Mouse (Mus musculus) midbrain, embryonic 14.5 days (tissue): ENCODE data around the gene Prr12. TPM values are rescaled to one million over a fixed set of nuclear protein-coding genes. Genes with fewer than 3 reads are reported as not detected.

Source experiments
- ATAC-seq: fragments of 200-750 bp; cut with Nextera tagmentation; 2 replicates; pipeline ENCODE4 v1.8.0; 2017; ENCODE audit warnings: moderate number of reproducible peaks, moderate library complexity; ENCODE audit not compliant: low FRiP score, low TSS enrichment
- DNase-seq: peaks from one replicate; pipeline ENCODE4 v3.0.0-alpha.2; 2015
- H3K27ac ChIP-seq: fragments of 300-500 bp; sonication (generic); replicated peaks from 2 replicates; pipeline ENCODE4 v1.5.1; 2014; ENCODE audit warnings: mild to moderate bottlenecking, low read depth, low read length, moderate library complexity
- H3K27me3 ChIP-seq: fragments of 300-500 bp; sonication (generic); 2 replicates; pipeline ENCODE4 v1.6.1; 2014; ENCODE audit warnings: low read length, control low read depth, mixed read lengths; ENCODE audit not compliant: control insufficient read depth, insufficient read depth
- H3K36me3 ChIP-seq: fragments of 300-500 bp; sonication (generic); 2 replicates; pipeline ENCODE4 v1.6.1; 2014; ENCODE audit warnings: low read length, control low read depth; ENCODE audit not compliant: control insufficient read depth, insufficient read depth
- H3K4me1 ChIP-seq: fragments of 300-500 bp; sonication (generic); 2 replicates; pipeline ENCODE4 v1.6.1; 2014; ENCODE audit warnings: mild to moderate bottlenecking, antibody characterized with exemption, low read length, control low read depth; ENCODE audit not compliant: control insufficient read depth, insufficient read depth
- H3K4me2 ChIP-seq: fragments of 300-500 bp; sonication (generic); 2 replicates; pipeline ENCODE4 v1.6.1; 2014; ENCODE audit warnings: mild to moderate bottlenecking, low read length, moderate library complexity
- H3K4me3 ChIP-seq: fragments of 300-500 bp; sonication (generic); replicated peaks from 2 replicates; pipeline ENCODE4 v1.5.1; 2014; ENCODE audit warnings: low read depth, low read length
- H3K9ac ChIP-seq: fragments of 300-500 bp; sonication (generic); replicated peaks from 2 replicates; pipeline ENCODE4 v1.6.1; 2014; ENCODE audit warnings: mild to moderate bottlenecking, low read length, moderate library complexity
- H3K9me3 ChIP-seq: fragments of 300-500 bp; sonication (generic); 2 replicates; pipeline ENCODE4 v1.6.1; 2016; ENCODE audit warnings: low read length, control low read depth, mixed read lengths; ENCODE audit not compliant: control insufficient read depth
- WGBS: fragments of 180-500 bp; shearing (Covaris S2); extraction: QIAGEN DNeasy Blood & Tissue Kit; methylation state at CpG from one replicate; pipeline ENCODE4 v1.1.7; 2014; 5-methylcytosine and 5-hydroxymethylcytosine counted together
- polyA plus RNA-seq: library from polyadenylated mRNA; unstranded; fragments of >200 nt; fragmentation: Nextera tagmentation; extraction: Ambion mirVana; gene quantifications from 2 replicates; pipeline ENCODE4 v1.2.1, GENCODE M21; 2014

The Prr12 gene
- polyA plus RNA-seq, 1 experiment from 2014 or later, result 21.4 TPM

DNA sequence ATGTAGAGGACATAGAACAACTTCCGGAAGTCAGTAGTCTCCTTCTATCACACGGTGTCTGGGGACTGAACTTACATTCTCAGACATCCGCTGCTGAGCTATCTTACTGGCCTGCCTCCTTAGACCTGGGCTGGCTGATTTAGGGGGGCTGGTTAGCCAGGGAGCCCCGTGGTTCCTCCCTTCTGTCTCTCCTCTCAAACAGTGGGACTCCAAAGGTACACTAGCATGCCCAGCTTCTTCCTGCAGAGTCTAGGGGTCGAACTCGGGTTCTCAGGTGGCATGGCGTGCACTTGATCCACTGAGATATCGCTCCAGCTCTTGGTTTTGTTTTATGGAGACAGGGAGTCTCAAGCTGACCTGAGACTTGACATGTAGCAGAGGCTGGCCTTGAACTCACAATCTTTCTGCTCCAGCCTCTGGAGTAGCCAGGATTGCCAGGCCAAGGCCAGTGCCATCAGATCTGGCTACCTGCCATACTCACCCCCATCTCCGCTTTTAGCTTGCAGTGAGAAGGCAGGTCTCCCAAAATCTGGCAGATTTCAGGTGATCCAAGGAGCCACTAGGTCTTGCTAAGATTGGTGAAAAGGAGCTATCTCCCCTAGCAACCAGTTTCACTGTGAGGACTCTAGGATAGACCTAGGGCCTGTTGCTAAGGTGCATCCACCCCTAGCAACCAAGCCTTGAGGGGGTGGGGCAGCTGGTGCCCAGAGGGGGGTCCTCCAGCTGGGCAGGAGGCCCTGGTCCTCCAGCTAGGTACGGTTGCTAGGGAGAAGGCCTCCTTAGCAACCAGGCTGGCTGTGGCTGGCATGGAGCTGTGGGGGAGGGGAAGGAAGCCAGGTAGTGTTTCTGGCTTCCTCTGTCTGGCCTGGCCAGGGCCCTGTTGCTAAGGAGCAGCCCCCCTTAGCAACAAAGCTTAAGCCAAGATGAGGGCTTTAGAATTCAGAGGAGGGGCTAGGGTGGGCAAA, 6.2 kb upstream of the Prr12 start:
- Histone ChIP-seq H3K4me3 (no peak overlapping the region), H3K4me2 (peak overlapping the region; percentile 5; the same call in 1 of the 2 replicates), H3K27ac (peak overlapping the region; percentile 82), H3K9me3 (no peaks in the 10 kb centered on the region), H3K9ac (peak overlapping the region; percentile 21; the same call in 1 of the 2 replicates), H3K36me3 (no peaks in the 10 kb centered on the region), H3K27me3 (no peaks in the 10 kb centered on the region), H3K4me1 (peaks cover 30% of the 10 kb centered on the region)
- DNase-seq (peak; percentile 77), ATAC-seq (peak; percentile 22; the same call in 1 of the 2 replicates)
- WGBS, result 78% methylated on average over 10 of the region's 10 CpGs

DNA sequence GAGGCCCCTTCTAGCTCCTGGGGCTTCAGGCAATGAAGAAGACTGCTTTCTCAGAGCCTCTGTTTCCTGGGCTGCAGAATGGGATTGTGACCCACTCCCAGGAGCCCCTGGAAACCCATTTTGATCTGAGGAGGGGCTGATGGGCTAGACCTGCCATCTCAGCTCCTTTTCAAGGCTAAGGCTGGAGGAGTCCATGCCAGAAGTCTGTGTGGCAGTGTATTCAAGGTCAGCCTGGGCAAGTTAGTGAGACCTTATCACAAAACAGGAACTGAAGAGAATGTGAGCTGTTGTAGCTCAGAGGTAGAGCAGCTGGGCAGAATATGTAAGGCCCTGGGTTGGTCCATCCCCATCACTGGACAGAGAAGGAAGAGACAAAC, 4.3 kb upstream of the Prr12 start:
- no peak overlapping the region for H3K4me2 ChIP-seq
- H3K36me3 ChIP-seq, result no peaks in the 10 kb centered on the region
- H3K9ac ChIP-seq, result no peak overlapping the region
- no peak for ATAC-seq
- no peak for DNase-seq
- H3K9me3 ChIP-seq, result no peaks in the 10 kb centered on the region
- no peak overlapping the region for H3K27ac ChIP-seq
- no peaks in the 10 kb centered on the region for H3K27me3 ChIP-seq
- H3K4me1 ChIP-seq, result peaks cover 33% of the 10 kb centered on the region
- H3K4me3 ChIP-seq, result no peak overlapping the region

DNA sequence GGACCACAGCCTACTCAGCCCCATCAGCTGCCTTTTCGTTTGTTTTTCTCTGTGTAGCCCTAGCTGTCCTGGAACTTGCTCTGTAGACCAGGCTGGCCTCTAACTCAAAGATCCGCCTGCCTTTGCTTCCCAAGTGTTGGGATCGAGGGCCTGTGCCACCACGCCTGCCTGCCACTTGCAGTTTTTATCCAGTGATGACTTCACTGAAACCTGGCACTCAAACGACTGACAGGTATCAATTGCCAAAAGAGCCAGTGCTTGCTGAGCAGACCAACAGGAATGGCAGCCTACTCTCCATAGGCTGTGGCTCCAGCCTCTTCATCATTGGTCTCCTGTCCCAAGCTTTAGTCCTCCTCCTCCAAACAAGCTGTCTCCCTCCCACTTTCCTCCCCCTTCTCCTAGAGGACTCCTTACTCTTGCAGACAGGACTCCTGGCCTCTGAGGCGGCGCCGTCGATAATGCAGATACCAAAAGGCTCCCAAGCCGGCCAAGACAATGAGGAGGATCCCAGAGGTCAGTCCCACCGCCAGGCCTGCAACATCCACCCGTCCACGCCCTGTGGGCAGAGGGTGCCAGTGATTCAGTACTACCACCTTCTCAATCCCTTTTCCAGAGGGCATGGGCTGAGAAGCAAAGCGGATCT, 3.8 kb upstream of the Prr12 start:
- H3K36me3 ChIP-seq, result no peaks in the 10 kb centered on the region
- DNase-seq (no peak), ATAC-seq (no peak)
- WGBS, result 65% methylated on average over 14 of the region's 14 CpGs
- no peaks in the 10 kb centered on the region for H3K27me3 ChIP-seq
- no peak overlapping the region for H3K9ac ChIP-seq
- H3K27ac ChIP-seq, result no peak overlapping the region
- H3K4me3 ChIP-seq, result no peak overlapping the region
- H3K4me1 ChIP-seq, result peaks cover 28% of the 10 kb centered on the region
- H3K4me2 ChIP-seq, result no peak overlapping the region
- no peaks in the 10 kb centered on the region for H3K9me3 ChIP-seq

DNA sequence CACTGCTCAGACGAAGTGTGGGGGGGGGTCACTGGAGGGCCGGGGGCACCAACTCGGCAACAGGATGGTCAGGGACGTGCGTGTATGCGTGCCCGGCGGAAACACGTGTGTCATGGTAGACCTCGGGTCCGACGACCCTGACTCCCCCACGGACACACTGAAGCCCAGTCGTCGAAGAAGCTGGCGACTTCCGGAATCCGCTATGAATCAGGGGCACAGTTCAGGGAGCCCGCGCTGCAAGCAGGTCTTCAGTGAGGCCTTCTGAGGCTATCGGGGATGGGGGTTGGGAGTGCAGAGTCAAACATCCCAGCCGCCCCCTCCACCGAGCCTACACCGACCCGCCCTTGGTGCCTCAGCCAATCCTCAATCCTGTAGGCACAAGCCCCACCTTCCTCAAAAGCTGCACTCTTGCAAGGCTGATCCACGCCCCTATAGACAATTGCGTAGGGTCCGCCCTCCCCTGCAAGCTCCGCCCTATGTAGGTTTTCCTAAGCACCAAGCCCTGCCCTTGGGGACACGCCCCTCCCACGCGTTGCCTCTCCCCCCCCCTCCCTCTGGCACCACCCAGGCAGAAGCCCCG, 1.3 kb upstream of the Prr12 start:
- H3K9ac ChIP-seq, result peak overlapping the region; percentile 87
- ATAC-seq (peak; percentile 88), DNase-seq (peak; percentile 91)
- no peaks in the 10 kb centered on the region for H3K27me3 ChIP-seq
- peak overlapping the region; percentile 76 for H3K4me3 ChIP-seq
- peaks cover 14% of the 10 kb centered on the region for H3K36me3 ChIP-seq
- under 1% methylated on average over 33 of the region's 33 CpGs for WGBS
- peak overlapping the region; percentile 97 for H3K27ac ChIP-seq
- no peaks in the 10 kb centered on the region for H3K9me3 ChIP-seq
- H3K4me2 ChIP-seq, result peak overlapping the region; percentile 97
- H3K4me1 ChIP-seq, result peaks cover 15% of the 10 kb centered on the region

DNA sequence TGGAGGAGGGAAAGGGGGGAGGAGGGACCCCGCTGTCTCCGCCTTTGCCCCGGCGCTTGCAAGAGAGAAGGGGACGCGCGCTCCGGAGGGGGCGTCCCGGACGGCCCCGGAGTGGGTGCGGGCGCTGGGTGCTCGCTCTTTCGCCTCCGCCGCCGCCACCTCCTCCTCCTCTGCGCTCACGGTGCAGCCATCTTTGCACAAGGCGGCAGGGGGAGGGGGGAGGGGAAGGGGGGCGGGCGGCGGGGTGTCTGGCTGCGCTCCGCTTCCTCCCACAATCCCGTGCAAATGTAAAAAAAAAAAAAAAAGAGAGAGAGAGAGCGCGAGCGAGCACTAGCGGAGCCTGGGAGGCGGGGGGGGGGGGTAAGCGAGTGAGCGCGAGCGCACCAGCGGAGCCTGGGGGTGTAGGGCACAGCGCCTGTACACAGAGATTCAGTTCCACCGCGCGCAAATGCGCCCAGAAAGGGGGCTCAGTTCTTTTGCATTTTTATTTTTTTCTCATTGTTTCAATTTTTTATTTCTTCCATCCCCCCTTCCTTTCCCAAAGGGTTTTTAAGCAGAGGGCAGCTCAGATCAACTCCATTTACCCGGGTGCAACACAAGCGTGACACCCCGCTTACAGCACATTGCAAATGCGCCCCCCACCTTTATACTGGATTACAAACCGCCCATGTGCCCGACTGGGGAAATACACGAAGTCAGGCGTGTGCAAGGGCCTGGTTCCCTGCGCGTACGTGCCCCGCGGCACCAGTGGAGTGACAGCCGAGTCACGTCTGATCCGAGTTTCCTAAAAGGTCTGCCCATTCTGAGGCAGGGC, 643 bp upstream of the Prr12 start:
- Histone ChIP-seq H3K9ac (peak overlapping the region; percentile 87), H3K27me3 (no peaks in the 10 kb centered on the region), H3K4me2 (peak overlapping the region; percentile 97), H3K4me3 (peak overlapping the region; percentile 76), H3K4me1 (peaks cover 9% of the 10 kb centered on the region; the same call in 1 of the 2 replicates), H3K9me3 (no peaks in the 10 kb centered on the region), H3K27ac (peak overlapping the region; percentile 97), H3K36me3 (peaks cover 21% of the 10 kb centered on the region)
- peak; percentile 67 for ATAC-seq
- DNase-seq, result peak; percentile 89
- under 1% methylated on average over 35 of the region's 59 CpGs for WGBS

DNA sequence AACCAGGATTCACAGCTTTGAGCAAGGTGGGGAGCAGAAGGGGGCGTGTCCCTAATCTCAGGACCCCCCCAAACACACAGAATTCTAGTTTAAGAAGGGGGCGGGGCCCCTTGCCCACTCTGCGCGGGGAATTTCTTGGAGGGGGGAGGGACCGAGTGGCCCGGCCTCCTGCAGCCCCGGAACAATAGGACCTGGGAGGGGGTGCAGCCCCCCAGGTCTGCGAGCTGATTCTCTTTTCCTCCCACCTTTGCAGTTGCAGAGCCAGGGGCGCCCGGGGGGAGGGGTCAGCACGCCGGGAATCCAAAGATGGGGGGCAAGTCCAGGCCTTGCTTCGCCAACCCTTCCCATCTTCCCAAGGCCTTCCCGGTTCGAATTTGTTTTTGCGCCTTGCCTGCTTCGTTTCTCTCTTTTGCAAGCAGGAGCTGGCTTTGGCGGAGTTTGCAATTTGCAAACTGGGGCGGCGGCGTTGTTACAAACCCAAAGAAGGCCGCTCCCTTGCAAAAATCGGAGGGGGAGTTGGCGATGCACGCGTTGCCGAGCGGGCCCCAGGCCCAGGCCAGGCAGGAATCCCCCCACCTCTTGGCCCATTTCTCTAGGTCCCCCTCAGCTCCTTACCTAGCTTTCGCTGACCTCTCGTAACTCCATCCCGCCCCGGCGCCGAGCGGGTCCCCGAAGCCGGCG, 360 bp downstream of the Prr12 start:
- peak overlapping the region; percentile 76 for H3K4me3 ChIP-seq
- H3K4me1 ChIP-seq, result peaks cover 9% of the 10 kb centered on the region; the same call in 1 of the 2 replicates
- under 1% methylated on average over 38 of the region's 38 CpGs for WGBS
- peaks cover 31% of the 10 kb centered on the region for H3K36me3 ChIP-seq
- H3K27ac ChIP-seq, result peak overlapping the region; percentile 97
- no peaks in the 10 kb centered on the region for H3K9me3 ChIP-seq
- H3K9ac ChIP-seq, result peak overlapping the region; percentile 87
- ATAC-seq (no peak), DNase-seq (peak; percentile 34)
- peak overlapping the region; percentile 97 for H3K4me2 ChIP-seq
- H3K27me3 ChIP-seq, result no peaks in the 10 kb centered on the region

DNA sequence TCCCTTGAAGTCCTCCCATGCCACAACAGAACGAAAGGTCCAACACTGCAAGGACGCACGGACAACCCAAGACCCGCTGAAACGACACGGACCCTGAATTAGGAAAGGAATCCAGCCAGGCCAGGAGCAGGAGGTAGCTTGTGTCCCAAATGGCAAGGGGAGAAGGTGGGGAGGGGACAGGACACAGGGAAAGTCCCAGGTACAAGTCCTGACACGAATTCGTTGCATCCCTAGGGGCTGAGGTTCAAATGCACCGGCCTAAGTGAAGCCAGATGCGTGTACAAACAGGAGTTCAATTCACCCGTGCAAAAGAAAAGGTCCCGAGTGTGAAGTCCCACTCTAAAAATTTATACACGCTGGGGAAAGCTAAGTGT, 1.1 kb downstream of the Prr12 start:
- Histone ChIP-seq H3K4me2 (peak overlapping the region; percentile 97), H3K9ac (peak overlapping the region; percentile 87), H3K27ac (peak overlapping the region; percentile 97), H3K4me1 (peaks cover 9% of the 10 kb centered on the region; the same call in 1 of the 2 replicates), H3K27me3 (no peaks in the 10 kb centered on the region), H3K4me3 (peak overlapping the region; percentile 76), H3K9me3 (no peaks in the 10 kb centered on the region), H3K36me3 (peaks cover 38% of the 10 kb centered on the region)
- DNase-seq (peak; percentile 15), ATAC-seq (no peak)
- 1% methylated on average over 13 of the region's 13 CpGs for whole genome bisulfite sequencing
